Mouse (Mus musculus): ENCODE results near the gene Dcaf12.

Dcaf12 gene

DNA sequence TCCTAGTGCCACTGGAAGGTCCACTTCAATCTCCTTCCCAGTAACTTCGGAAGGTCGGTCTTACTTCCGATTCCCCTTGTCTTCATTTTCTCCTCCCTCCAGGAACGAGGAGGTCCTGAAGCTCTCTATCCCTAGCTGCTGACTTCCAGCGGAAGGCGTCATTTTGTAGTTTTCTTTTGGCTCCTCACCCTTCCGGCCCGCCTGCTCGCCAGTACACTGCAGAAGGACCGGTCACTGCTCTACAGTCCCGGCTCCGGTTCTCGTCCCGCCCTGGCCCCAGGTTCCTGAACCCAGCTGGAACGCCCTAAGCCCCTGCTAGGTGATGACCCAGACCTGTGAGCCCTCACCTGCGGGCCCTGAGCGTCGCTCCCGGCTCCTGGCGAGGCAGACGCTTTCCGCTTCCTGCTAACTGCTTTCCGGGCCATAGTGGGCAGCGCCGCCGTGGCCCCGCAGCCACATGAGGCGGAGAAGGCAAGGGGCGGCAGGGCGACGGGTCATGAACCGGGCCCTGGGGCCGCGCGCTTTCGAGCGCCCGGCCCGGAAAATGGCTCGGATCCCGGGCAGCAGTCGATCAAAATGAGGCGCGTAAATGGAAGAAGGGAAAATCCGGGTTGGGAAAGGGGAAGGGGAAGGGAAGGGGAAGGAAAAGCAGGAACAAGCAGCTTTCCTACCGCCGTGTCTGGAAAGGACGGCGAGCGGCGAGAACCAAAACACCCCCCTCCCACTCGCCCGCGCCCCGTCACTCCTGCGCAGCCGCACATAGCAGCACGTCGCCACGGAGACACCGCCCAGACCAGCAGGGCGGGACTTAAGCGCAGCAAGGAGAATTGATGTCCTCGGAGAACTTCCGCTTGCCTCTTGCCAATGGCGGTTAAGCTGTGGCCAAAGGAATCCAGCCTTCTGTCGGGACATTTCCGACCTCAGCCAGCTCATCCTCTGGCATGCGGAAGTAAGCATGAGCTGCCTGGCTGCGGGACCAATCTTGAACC, at the start of gene Dcaf12:
Dcaf12 (minus strand) TSS at position 749 of the 989 bp plus-strand sequence.
- DNase-seq (ENCODE audit: low spot score), result peak; percentile 94

DNA sequence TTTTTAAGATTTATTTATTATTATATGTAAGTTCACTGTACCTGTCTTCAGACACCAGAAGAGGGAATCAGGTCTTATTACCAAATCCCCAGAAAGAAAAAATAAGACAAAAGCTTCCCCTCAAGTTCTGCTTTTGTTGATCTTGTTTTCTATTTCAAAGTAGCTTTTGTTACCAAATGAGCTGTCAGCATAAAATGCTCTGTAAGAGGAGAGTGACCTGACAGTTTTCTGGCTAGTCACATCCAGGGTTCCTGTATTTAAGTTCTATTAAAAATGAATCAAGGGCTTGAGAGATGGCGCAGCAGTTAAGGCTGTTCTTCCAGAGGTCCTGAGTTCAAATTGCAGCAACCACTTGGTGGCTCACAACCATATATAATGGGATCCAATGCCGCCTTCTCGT, 46.4 kb upstream of the Dcaf12 start:
- DNase-seq (ENCODE audit: low spot score), result no peak

DNA sequence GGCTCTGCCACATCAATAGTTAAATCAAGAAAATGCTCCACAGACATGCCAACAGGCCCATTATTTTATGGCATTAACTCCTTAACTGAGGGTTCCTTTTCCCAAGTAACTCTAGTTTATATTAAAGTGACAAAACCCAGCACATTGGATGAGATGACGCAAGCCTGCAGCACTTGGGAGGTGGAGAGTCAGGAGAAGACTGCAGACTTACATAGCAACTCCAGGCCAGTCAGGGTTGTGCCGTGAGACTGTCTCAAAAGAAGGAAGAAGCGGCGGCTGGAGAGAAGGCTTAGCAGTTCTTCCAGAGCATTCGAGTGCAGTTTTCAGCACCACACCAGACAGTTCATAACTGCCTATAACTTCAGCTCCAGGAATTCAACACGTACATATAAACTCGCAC, 44.7 kb upstream of the Dcaf12 start:
- no peak for DNase-seq (ENCODE audit: low spot score)

DNA sequence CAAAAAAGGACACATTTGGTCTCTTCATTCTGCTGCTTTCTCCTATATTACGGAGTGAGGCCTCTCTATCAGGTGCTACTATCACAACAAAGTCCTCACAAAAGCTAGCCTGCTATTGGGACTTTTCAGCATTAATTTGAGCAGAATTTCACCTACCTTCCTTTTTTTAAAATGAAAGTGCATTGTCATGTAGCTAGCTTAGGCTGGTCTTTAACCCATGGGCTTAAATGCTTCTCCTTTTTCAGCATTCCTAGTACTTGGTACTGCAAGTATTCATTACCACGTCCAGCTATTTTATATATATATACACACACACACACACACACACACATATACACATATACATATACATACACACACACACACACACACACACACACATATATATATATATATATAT, 44.0 kb upstream of the Dcaf12 start:
- DNase-seq (ENCODE audit: low spot score), result no peak

DNA sequence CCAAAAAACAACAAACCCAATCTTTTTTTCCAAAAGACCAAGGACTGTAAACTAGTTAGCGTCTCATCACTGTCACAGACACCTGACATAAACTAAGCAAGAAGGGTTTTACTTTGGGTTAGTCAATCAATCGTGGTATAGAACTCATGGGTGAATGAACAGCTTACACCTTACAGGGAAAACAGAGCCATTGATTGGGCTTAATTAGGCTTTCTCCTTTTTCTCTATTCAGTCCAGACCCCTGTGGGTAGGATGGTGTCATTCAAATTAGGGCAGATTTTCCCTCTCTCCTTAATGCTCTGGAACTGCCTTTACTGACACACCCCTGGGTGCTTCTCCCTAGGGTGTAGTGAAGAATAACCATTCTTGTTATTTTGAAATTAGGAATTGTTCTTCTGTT, 42.5 kb upstream of the Dcaf12 start:
- DNase-seq (ENCODE audit: low spot score), result no peak

DNA sequence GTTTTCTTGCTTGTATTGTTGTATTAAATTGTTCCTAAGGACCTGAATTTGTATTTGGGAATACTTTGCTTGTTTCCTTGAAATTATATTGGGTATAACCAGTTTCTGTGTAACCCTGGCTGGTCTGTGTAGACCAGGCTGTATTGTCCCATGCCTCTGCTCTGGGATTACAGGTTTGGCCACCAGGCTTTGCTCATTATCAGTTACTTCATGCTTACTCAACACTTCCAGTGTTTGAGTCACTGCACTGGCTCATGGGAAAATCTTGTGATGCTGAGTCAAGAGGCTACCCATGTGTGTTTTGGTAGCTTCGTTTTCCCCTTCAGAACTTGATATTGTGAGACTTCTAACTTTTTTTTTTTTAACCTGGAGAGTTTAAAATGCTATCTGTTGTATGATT, 38.6 kb upstream of the Dcaf12 start:
- DNase-seq (ENCODE audit: low spot score), result peak; percentile 9

DNA sequence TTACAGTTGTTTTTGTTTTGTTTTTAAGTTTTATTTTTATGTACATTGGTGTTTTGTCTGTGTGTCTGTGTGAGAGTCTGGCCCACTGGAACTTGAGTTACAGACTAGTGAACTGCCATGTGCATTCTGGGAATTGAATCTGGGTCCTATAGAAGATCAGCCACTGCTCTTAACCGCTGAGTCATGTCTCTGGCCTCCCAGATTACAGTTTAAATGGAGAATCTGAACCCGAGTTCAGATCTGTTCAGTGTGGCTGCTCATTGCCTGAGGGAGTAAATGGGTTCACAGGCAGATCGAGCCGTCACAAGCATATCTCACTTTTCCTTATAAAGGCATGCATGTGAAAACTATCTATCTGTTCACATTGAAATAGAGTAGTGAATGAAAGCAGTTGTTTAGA, 38.1 kb upstream of the Dcaf12 start:
- DNase-seq (ENCODE audit: low spot score), result no peak

DNA sequence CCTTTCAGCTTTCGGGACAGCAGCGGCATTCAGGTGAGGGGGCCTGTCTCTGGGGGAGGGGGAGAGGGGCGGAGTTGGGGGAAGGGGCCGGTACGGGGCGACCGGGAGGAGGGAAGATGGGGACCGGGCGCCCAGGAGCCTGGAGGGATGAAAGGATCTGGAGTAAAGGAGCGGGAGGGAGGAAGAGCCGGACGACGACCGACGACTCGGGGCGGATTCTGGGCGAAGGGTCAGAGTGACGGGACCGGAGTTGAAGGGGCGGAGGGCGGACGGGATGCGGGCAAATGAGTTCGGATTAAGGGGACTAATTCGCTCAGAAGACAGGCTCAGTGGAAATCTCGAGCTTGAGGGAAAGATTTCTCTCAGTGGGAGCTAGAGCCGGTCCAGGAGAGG, 34.5 kb upstream of the Dcaf12 start:
- DNase-seq (ENCODE audit: low spot score), result no peak

DNA sequence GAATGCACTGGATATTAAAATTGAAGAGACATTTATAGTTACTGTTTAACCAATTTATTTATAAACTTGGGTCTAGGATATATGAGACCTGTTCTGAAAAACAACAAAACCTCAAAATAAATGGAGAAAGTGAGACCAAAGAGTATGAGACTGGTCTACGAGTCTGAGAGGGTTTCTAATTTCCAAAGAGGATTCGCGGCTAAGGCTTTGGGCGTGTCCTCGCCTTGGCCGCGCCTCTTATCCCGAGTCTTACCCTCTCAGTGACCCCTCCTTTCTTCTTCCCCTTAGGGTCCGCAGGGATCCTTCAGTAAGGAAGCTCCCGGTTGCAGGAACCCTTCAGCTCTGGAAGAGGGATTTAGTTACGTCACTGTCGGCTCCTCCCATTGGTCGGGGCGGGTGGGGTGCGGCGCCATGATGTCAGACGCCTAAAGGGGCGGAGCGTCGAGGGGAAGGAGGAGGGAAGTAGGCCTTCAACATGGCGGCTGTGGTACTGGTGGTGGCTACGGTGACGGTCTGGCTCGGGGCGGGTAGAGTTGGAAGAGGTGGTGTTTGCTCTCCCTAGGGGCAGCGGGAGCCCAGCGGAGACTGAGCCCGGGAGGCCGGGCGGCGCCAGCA, 34.0 kb upstream of the Dcaf12 start, which contains the start of gene Ubap1:
Ubap1 (plus strand) TSS at position 413 of the 615 bp plus-strand sequence.
- peak; percentile 97 for DNase-seq (ENCODE audit: low spot score)

DNA sequence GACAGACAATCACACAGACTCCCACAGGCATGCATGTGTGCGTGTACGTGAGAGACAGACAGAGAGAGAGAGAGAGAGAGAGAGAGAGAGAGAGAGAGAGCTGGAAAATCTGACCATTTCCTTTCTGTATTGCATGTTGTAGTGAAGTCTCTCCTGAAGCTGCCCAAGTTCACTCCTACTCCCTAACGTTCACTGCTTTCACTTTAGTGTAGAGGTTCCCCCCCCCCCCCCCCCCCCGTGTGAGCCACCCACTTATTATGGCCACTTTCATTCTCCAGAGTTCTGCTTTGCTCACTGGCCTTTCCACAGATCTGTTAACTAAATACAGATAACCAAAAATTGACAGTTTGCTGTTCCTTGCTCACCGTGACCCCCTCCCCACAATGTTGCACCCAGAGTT, 33.1 kb upstream of the Dcaf12 start:
- DNase-seq (ENCODE audit: low spot score), result peak; percentile 24

DNA sequence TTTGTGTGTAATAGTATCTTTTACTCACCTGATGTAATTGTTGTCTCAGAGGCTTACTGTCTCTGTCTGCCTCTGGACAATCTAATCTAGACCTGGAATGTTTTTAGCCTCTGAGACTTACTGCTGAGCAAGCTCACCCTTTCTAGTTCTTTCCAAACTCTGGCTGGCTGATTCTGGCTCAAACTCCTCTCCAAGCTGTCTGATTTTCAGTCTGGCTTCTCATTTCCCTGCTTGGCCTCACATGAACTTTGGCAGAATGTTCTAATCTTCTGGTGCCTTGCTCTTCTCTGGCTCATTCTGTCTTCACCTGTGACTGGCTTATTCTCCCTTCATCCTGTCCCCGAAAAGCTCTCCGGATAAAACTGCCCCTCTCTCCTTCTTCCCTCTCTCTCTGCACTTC, 31.3 kb upstream of the Dcaf12 start:
- DNase-seq (ENCODE audit: low spot score), result no peak

DNA sequence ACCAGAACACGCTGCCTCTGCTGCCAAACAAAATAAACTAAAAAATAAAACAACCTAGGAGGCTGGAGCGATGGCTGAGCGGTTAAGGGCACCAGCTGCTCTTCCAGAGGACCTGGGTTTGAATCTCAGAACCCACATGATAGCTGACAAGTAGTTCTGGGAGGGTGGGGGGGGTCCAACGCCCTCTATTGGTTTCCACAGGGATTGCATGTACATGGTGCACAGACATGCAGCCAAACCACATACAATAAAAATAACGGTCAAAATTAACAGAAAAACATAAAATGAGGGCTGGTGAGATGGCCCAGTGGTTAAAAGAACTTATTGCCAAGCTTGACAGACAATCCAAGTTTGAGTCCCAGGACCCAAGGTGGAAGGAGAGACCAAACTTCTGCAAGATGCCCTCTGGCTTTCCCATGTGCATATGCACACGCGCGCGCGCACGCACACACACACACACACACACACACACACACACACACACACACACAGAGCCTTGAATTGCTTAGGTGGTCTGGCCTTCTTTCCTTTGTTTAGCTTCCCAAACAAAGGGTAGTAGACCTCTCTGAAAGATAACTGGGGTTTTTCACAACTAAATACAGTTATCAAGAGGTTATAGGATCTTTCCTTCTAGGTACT, 26.3 kb upstream of the Dcaf12 start:
- no peak for DNase-seq (ENCODE audit: low spot score)

DNA sequence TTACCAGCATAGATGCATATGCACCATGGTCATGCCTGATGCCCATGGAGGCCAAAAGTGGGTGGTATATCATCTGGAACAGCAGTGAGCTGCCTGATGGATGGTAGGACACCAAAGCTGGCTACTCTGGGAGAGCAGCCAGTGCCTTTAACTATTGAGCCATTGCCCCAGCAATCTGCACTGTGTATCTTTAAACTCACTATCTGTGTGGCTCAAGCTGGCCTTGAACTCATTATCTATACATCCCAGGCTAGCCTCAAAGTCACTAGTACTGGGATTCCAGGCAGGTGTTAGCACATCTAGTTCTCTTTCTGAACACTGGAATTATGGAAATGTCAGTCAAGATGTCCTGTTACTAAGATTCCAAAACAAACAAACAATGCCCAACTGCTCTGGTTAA, 21.9 kb upstream of the Dcaf12 start:
- no peak for DNase-seq (ENCODE audit: low spot score)

DNA sequence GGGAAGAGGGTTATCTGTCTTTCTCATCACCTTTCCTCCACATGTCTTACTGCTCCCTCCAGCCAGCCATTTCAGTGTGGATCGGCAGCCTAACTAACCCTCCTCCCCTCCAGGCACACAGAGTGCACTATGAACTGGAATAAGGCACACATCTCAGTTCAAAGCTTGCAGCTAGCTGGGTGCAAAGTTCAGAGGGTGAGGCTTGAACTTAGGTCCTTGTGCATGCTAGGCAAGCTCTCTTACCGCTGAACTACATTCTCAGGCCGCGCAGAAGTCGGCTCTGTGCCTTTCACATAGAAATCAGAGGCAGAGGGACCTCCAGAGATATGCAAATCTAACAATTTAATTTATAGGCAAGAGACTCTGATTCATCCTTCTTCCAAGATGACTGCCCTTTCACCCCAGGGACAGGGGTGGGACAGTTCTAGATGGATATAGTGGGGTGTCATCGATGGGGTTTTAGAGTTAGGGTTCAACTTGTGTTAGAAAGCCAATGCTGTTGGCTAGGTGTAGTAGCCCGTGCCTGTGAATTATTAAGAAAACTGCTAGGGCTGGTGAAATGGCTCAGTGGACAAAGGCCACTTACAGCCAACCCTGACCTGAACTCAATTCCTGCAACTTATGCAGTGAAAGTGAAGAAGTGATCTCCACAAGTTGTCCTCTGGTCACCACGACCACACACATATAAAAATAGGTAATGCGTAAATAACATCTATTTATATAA, 17.2 kb upstream of the Dcaf12 start:
- DNase-seq (ENCODE audit: low spot score), result no peak

DNA sequence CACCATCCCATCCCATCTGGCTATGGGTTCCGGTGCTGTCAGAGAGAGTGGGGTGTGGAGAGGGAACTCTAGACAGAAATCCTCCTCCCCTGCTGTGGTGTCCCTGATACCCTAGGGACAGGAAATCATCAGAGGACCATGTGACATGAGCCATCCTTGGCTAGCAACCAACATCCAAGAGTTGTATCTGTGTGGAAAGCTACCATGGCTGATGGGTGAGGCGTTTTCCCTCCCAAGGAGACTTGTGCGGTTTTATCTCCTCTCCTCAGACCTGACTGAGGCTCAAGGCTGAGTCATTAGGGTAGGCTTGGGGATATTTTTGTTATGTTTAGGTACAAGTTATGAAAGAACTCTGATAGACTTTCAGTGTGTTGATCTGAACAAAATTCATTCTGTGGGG, 16.4 kb upstream of the Dcaf12 start:
- DNase-seq (ENCODE audit: low spot score), result no peak

DNA sequence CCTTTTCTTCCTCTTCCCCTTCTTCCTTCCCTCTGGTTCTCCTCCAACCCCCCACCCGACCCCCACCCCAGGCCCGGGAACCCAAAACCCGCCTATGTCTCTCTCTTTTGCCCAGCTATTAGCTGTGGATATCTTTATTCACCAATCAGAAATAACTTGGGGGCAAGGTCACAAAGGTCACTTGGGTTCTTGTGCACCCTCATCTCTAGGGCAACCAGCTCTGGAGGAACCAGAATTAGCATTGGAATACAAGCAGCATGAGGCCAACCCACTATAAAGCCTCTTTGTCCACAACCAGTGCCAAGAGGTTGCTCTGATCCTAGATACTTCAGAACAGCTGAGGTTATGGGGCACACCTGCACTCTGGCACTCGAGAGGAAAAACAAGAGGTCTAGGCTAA, 14.8 kb upstream of the Dcaf12 start:
- no peak for DNase-seq (ENCODE audit: low spot score)

DNA sequence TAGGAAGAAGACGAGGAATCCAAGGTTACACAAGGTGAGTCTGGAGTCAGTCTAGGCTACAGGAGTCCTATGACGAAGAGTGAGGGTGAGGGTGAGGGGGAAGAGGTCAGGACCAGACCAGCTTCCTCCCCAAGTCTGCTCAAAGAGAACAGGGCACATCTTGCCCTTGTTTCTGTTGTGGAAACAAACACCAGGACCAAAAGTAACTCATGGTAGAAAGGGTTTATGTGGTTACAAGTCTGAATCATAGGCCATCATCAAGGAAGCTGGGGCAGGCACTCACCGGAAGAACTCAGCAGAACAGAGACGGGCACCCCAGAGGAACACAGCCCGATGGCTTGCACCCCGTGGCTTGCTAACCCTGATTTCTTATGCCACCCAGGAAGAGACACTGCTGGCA, 12.2 kb upstream of the Dcaf12 start:
- no peak for DNase-seq (ENCODE audit: low spot score)

DNA sequence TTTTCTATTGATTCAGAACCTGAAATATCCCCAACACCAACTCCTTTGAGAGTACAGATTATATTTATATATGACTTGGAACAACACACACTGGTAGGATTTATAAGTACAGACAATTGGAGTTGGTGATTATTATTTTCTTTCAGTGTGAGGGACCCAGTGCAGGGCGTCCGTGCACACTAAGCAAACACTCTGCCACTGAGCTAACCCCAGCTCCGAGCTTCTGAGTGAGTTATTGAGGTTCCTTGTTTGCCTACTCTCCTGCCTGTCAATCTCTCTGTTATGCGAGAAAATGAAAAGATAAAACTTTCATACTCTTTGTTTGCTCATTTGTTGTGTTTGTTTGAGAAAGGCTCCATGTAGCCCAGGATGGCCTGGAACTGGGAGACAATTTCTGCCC, 6.3 kb upstream of the Dcaf12 start:
- DNase-seq (ENCODE audit: low spot score), result no peak

DNA sequence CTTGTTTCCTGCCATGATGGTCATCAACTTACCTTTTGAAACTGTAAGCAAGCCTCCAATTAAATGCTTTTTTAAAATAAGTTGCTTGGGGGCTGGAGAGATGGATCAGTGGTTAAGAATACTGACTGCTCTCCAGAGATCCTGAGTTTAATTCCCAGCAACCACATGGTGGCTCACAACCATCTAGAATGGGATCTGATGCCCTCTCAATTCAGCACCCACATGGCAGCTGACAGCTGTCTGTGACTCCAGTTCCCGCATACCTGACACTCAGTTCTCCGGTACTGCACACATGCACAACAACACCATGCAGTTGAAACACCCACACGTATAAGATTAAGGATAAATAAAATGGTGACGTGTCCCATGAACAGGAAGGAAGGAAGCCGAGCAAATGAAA, 3.6 kb upstream of the Dcaf12 start:
- no peak for DNase-seq (ENCODE audit: low spot score)

DNA sequence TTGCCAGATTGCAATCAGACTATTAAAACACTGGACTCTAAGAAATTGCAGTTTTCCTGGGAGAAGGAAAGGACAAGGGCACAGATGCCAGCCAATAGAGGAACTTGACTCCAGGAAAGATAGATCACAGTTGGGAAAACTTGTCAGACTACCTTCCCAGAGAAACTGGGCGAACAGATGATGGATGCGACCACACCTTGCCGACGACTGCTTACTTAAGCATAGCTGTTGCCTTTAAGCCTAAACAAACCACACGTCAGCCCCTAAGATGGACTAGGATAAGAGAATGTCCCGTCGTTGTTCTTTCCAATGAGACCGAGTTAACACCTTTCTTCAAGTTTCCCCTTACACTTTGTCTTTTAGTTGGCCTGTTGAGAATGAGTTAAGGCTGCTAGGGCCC, 484 bp upstream of the Dcaf12 start:
- DNase-seq (ENCODE audit: low spot score), result no peak

DNA sequence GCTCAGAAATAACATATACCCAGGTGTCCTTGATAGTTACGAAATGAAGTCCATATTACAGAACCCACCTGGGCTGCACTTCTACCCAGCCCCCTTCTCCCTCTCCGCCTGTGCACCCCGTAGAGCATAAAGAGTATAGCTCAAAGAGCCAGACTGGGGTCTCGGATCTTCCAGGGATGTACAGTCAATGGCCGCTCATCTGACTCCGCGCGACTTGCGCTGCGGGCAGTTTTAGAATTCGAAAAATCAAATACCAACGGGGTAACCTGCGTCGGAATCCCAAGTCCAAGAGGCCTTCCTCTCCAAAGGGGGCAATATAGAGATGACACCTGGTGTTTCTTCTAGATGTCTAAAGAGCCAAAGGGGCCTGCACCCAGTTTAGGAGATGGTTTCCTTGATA, 967 bp downstream of the Dcaf12 start:
- DNase-seq (ENCODE audit: low spot score), result no peak
